Mouse (Mus musculus) C2C12 (cell line): ENCODE measurements around the gene Zfp335. TPM values are rescaled to one million over a fixed set of nuclear protein-coding genes. Genes with fewer than 3 reads are reported as not detected.
"Not testable (repeated sequence)": the region's sequence is repeated elsewhere in the genome, so short reads cannot be mapped to it uniquely, and the experiment has no call there.

ENCODE experiments used
- H3K27me3 ChIP-seq: one replicate; pipeline ENCODE4 v1.6.1; 2011; ENCODE audit not compliant: control insufficient read depth, insufficient read depth, insufficient read length
- H3K36me3 ChIP-seq: one replicate; pipeline ENCODE4 v1.6.1; 2011; ENCODE audit not compliant: control insufficient read depth, insufficient read depth
- H3K4me3 ChIP-seq: one replicate; pipeline ENCODE4 v1.5.1; 2011; ENCODE audit warnings: mild to moderate bottlenecking, control low read depth; ENCODE audit not compliant: poor library complexity, insufficient read depth, severe bottlenecking
- H3K79me2 ChIP-seq: one replicate; pipeline ENCODE4 v1.6.1; 2011; ENCODE audit not compliant: control insufficient read depth, insufficient read depth
- H3K79me3 ChIP-seq: one replicate; pipeline ENCODE4 v1.6.1; 2011; ENCODE audit warnings: low read depth, control low read depth
- H3ac ChIP-seq: one replicate; pipeline ENCODE3; 2011; ENCODE audit warnings: low read depth; ENCODE audit not compliant: control insufficient read depth, insufficient read length
- CEBPB ChIP-seq: IDR thresholded peaks from one replicate; pipeline ENCODE4 v1.6.1; 2011; ENCODE audit warnings: low read depth, mild to moderate bottlenecking, control low read depth, moderate library complexity
- CTCF ChIP-seq: IDR thresholded peaks from one replicate; pipeline ENCODE4 v1.5.1; 2011; ENCODE audit not compliant: control insufficient read depth, insufficient read depth, insufficient read length
- FOSL1 ChIP-seq: IDR thresholded peaks from one replicate; pipeline ENCODE4 v1.8.0; 2011; ENCODE audit warnings: mild to moderate bottlenecking, low read length; ENCODE audit not compliant: poor library complexity, insufficient read depth, severe bottlenecking
- MAX ChIP-seq: IDR thresholded peaks from one replicate; pipeline ENCODE4 v1.6.1; 2011; ENCODE audit warnings: mild to moderate bottlenecking, control low read depth
- MYOD1 ChIP-seq: IDR thresholded peaks from one replicate; pipeline ENCODE4 v1.6.1; 2011; ENCODE audit warnings: low read depth; ENCODE audit not compliant: control insufficient read depth, insufficient read length
- MYOG ChIP-seq: IDR thresholded peaks from one replicate; pipeline ENCODE4 v1.6.1; 2011; ENCODE audit not compliant: control insufficient read depth, insufficient read length; ENCODE audit errors: extremely low read depth
- USF1 ChIP-seq: IDR thresholded peaks from one replicate; pipeline ENCODE4 v1.6.1; 2011; ENCODE audit warnings: low read depth, mild to moderate bottlenecking, control low read depth, moderate library complexity
- polyA plus RNA-seq: library from polyadenylated mRNA; unstranded; fragments of >200 nt; fragmentation: generic; extraction: Trizol; gene quantifications from one replicate; pipeline ENCODE4 v1.2.1, GENCODE M21; 2012; ENCODE audit warnings: missing spikeins

Zfp335 gene
- polyA plus RNA-seq, 1 experiment: 11.7 TPM

- peak within 1 kb of the TSS; percentile 72 for H3ac ChIP-seq
- H3K27me3 ChIP-seq: no peaks in the 10 kb centered on the region
- H3K4me3 ChIP-seq: peak within 1 kb of the TSS; percentile 48
- H3K79me2 ChIP-seq: no peaks in the 10 kb centered on the region
- no peaks in the 10 kb centered on the region for H3K36me3 ChIP-seq
- no peaks in the 10 kb centered on the region for H3K79me3 ChIP-seq
- no peak for TF ChIP-seq MYOD1
- peak; percentile 64 for TF ChIP-seq MAX
- TF ChIP-seq USF1: peak; percentile 78
- no peak for TF ChIP-seq CEBPB
- TF ChIP-seq MYOG: no peak
These were observed 54.3 kb downstream of the Zfp335 start, which contains the start of gene Pltp for GRCm38 (mm10) chr2:164857101-164857821. Gene Pltp, minus strand, starts transcription at chr2:164857711.

GRCm38 (mm10) chr2:164856309-164857100 is 55.1 kb downstream of the Zfp335 start:
- Histone ChIP-seq H3K27me3 (no peaks in the 10 kb centered on the region), H3K79me2 (no peaks in the 10 kb centered on the region), H3K4me3 (peak overlapping the region; percentile 48), H3K36me3 (no peaks in the 10 kb centered on the region), H3ac (peak overlapping the region; percentile 59), H3K79me3 (no peaks in the 10 kb centered on the region)
- no peak for TF ChIP-seq MAX
- no peak for TF ChIP-seq CTCF
- TF ChIP-seq CEBPB: no peak
- TF ChIP-seq USF1: no peak
- no peak for TF ChIP-seq MYOG
- TF ChIP-seq FOSL1: no peak
- no peak for TF ChIP-seq MYOD1

GRCm38 (mm10) chr2:164855572-164855971 is 56.0 kb downstream of the Zfp335 start:
- H3ac ChIP-seq, H3K27me3 ChIP-seq, H3K36me3 ChIP-seq, H3K4me3 ChIP-seq, H3K79me2 ChIP-seq, H3K79me3 ChIP-seq: not testable (repeated sequence)

GRCm38 (mm10) chr2:164850061-164850460 is 61.5 kb downstream of the Zfp335 start:
- H3ac ChIP-seq: no peak overlapping the region
- no peaks in the 10 kb centered on the region for H3K79me2 ChIP-seq
- H3K36me3 ChIP-seq: no peaks in the 10 kb centered on the region
- TF ChIP-seq FOSL1: no peak
- TF ChIP-seq MYOD1: no peak
- no peak for TF ChIP-seq MAX
- TF ChIP-seq MYOG: no peak
- no peak for TF ChIP-seq CTCF
- no peak for TF ChIP-seq USF1
- no peak for TF ChIP-seq CEBPB
- H3K27me3 ChIP-seq: no peaks in the 10 kb centered on the region
- no peak overlapping the region for H3K4me3 ChIP-seq
- no peaks in the 10 kb centered on the region for H3K79me3 ChIP-seq

- Histone ChIP-seq H3K36me3 (no peaks in the 10 kb centered on the region), H3ac (no peak overlapping the region), H3K79me3 (no peaks in the 10 kb centered on the region), H3K4me3 (no peak overlapping the region), H3K27me3 (no peaks in the 10 kb centered on the region), H3K79me2 (no peaks in the 10 kb centered on the region)
- TF ChIP-seq MAX: no peak
- TF ChIP-seq CTCF: no peak
- TF ChIP-seq FOSL1: no peak
- TF ChIP-seq MYOG: no peak
- TF ChIP-seq MYOD1: no peak
- no peak for TF ChIP-seq USF1
These were observed 65.8 kb downstream of the Zfp335 start for GRCm38 (mm10) chr2:164845782-164846181.

Other genes with a start within 250 kb of the Zfp335 start
- not detected for gene Wfdc11, start 237.7 kb downstream of the Zfp335 start, polyA plus RNA-seq
- gene Wfdc13, start 226.7 kb downstream of the Zfp335 start, polyA plus RNA-seq: not detected
- gene Spint4, start 213.3 kb downstream of the Zfp335 start, polyA plus RNA-seq: not detected
- gene Spint5, start 196.5 kb downstream of the Zfp335 start, polyA plus RNA-seq: not detected
- 0.13 TPM for gene Wfdc3, start 165.8 kb downstream of the Zfp335 start, polyA plus RNA-seq
- gene Dnttip1, start 165.8 kb downstream of the Zfp335 start, polyA plus RNA-seq: 47.3 TPM
- 279 TPM for gene Ube2c, start 141.9 kb downstream of the Zfp335 start, polyA plus RNA-seq
- 4.7 TPM for gene Tnnc2, start 131.8 kb downstream of the Zfp335 start, polyA plus RNA-seq
- 19.5 TPM for gene Snx21, start 125.9 kb downstream of the Zfp335 start, polyA plus RNA-seq
- gene Acot8, start 106.9 kb downstream of the Zfp335 start, polyA plus RNA-seq: 20.5 TPM
- gene Zswim3, start 106.7 kb downstream of the Zfp335 start, polyA plus RNA-seq: 2.9 TPM
- gene Zswim1, start 89.1 kb downstream of the Zfp335 start, polyA plus RNA-seq: 10.0 TPM
- gene Spata25, start 83.2 kb downstream of the Zfp335 start, polyA plus RNA-seq: not detected
- gene Ctsa, start 78.9 kb downstream of the Zfp335 start, polyA plus RNA-seq: 160 TPM
- 11.3 TPM for gene Neurl2, start 78.3 kb downstream of the Zfp335 start, polyA plus RNA-seq
- 13.3 TPM for gene Pltp, start 54.0 kb downstream of the Zfp335 start, polyA plus RNA-seq
- gene Pcif1, start 32.5 kb downstream of the Zfp335 start, polyA plus RNA-seq: 46.5 TPM
- 1.1 TPM for gene Mmp9, start 29.0 kb upstream of the Zfp335 start, polyA plus RNA-seq
- gene Slc12a5, start 49.0 kb upstream of the Zfp335 start, polyA plus RNA-seq: 0.12 TPM
- 31.2 TPM for gene Ncoa5, start 123.1 kb upstream of the Zfp335 start, polyA plus RNA-seq
- 0.27 TPM for gene Cd40, start 143.9 kb upstream of the Zfp335 start, polyA plus RNA-seq
- gene 1700025C18Rik, start 179.0 kb upstream of the Zfp335 start, polyA plus RNA-seq: not detected